Mouse (Mus musculus) brain, embryonic 14.5 days (tissue): Measurements from ENCODE around the gene Slc43a1.
"Not testable (repeated sequence)": the region's sequence is repeated elsewhere in the genome, so short reads cannot be mapped to it uniquely, and the experiment has no call there.

ENCODE experiments used
- CTCF ChIP-seq: fragments of 200-500 bp; IDR thresholded peaks from 2 replicates; pipeline ENCODE4 v1.5.1; 2012; ENCODE audit warnings: inconsistent platforms, mild to moderate bottlenecking, moderate library complexity, borderline replicate concordance; ENCODE audit not compliant: insufficient read depth, insufficient read length; ENCODE audit errors: extremely low read depth
- POLR2A ChIP-seq: fragments of 200-500 bp; IDR thresholded peaks from 2 replicates; pipeline ENCODE4 v1.6.1; 2012; ENCODE audit warnings: mild to moderate bottlenecking, inconsistent platforms, borderline replicate concordance; ENCODE audit not compliant: poor library complexity, insufficient read depth, insufficient read length, severe bottlenecking; ENCODE audit errors: extremely low read depth

DNA sequence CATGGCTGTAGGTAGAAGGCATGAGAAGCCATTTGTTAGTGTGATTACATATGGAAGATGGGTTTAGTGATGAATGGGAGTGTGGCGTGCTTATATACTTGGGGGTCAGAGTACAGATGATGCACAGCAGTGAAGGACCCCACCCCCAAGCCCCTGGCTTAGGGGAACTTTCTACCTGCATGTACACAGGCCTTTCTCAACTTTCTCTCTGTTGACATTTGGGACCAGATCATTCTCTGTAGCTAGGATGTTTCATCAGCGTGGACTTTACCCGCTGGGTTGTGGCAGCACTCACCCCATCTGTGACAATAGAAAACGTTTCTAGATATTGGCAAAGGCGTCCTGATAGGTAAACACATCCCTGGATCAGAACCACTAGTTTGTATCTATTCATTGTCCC, 37.4 kb upstream of the Slc43a1 start:
- not testable (repeated sequence) for TF ChIP-seq CTCF, POLR2A
